Mouse (Mus musculus): ENCODE results near the gene Zdhhc21.

Zdhhc21 gene

DNA sequence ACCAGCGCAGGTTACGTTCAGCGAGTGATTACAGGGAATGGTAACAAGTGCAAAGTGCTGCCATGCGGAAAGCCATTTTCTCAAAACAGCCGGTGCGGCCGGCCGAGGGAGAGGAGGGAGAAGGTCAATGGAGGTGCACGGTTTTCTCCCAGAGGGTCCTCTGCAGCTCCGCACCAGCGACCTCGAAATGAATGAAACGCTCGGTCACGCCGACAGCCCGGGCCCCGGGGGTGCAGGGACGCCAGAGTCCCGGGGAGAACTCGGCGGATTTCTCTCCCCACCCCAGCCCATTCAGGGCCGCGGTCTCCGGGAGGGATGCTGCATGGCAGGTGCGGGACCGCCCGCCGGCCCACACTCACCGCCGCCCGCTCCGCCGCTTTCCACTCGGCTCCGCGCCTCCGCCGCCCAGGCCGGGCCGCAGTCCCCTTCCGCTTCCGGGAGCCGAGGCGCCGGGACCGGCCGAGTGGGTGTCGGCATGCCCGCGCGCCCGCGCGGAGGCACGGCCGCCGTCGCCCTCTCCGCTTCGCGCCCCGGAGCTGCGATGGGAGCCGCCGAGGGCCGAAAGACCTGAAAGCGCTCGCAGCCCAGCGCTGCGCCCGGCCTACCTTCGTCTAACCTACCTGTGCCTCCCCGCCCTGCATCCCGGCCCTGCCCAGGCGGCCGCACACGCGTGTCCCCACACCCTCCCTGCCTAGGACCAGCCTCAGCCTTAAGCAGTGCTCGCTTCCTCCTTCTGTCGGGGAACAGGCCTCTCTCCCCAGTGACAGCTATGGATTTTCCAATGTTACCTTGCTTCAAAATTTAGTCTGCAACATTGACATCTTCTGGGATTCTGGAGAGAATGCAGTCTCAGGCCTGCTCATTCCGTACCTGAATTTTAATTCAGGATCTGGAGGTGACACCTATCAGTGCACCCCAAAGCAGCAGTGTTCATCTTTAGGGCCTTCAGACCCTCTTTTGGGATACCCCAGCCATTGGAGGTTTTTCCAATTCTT, at the start of gene Zdhhc21:
Gene Zdhhc21, minus strand, starts transcription at position 828 of the 995 bp plus-strand sequence.
- DNase-seq (ENCODE audit: extremely low spot score, low read depth, low spot score) = no peak

DNA sequence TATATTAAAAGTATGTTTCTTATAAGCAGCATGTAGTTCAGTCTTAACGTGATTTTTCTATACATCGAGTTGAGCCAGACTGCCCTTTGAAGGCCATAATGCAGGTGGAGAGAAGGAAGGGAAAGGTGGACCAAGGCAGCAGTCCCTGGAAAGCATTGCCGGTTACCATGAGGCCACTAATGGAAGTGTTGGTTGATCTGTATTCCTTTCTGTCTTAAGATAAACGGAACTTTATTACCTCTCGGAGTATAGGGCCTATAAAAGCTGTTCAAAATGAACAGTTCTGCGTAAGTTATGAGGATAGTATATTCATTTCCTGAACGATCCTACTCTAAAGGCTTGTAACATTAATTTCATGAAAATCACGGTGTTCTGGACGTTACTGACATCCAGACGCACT, 35.5 kb upstream of the Zdhhc21 start:
- DNase-seq (ENCODE audit: extremely low spot score, low read depth, low spot score) = no peak

DNA sequence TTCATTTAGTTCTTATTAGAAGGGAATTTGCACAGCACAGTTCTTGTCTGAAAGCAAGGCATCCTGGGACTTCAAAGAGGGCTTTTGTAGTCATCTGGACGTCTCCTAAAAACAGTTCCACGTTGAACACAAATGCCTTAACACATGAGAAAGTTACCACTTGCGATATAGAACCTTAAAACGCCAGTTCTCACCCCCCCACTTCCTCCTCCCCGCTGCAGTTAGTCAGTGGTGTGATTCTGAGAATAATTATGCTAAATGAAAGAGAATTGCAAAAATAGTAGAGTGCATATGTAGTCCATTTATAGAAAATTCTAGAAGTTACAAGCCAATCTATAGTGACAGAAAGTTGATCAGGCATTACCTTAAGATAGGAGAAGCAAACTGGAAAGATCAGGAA, 32.5 kb upstream of the Zdhhc21 start:
- DNase-seq (ENCODE audit: extremely low spot score, low read depth, low spot score) = no peak

DNA sequence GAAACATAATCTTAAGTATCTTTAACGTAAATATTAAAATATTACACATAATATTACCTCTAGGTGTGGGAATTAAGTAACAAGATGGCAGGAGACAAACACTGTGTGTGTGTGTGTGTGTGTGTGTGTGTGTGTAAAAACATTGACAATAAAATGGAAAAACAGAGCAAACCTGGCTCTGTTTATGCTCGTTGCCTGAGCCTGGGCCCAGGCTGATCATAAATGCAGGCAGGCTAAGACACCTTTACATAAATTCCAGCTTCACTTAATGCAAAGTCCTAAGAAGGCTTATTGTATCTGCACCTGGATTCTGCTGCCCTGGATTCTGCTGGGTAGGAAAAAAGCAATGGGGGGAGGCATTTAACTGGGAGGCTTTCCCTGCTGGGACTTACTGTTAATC, 31.8 kb upstream of the Zdhhc21 start:
- no peak for DNase-seq (ENCODE audit: extremely low spot score, low read depth, low spot score)

DNA sequence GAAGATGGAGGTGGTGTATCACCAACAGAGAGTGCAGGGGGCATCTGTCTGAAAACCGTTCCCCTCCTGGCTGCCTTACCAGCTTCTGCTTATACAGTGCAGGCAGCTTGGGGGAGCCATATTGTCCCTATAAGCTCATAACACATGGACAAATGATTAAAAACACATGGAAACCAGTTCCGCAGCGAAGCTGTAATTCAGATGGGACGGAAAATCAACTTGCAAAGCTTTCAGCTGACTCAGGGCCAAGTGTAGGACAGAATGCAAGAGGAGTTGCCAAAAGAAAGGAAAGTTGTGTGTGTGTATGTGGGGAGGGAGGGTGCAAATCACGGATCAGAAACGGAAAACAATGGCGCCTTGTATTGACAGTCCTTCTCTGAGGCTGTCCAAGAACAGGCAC, 31.3 kb upstream of the Zdhhc21 start:
- DNase-seq (ENCODE audit: extremely low spot score, low read depth, low spot score) = peak; percentile 69

DNA sequence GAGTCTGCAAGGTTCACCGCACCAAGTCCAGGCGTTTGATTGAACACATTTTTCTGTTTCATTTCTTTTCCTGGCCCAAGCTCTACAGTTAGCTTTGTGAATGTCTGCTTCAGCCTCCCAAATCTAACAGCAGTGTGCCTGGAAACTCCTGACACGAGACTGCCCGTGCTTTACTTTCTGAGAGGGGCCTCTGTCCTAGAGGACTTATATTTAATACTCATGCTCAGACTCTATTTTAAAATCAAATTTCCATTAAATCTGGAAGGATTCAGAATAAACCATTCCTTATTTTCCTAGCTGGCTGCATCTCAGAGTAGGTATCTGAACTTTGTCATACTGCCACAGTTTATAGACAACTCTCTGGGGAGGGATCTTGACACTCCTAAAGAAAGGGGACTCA, 30.8 kb upstream of the Zdhhc21 start:
- no peak for DNase-seq (ENCODE audit: extremely low spot score, low read depth, low spot score)

DNA sequence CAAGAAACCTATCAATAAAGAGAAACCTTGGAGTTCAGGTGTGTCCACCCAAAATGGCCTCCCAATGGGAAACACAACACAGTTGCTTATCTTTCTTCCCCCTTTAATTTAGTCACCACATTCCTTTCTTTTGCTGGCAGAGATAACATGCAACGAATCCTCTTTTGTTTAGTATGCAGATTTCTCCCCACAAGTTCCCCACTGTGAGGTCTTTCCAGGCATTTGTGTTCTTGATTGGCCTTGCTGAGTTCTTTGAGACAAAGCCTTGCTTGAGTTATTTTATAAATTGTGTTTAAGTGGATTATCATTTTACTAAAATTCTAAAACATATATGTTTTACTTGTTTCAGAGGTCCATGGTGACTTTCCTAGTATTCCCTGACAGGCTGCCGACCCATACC, 26.4 kb upstream of the Zdhhc21 start:
- DNase-seq (ENCODE audit: extremely low spot score, low read depth, low spot score) = no peak

DNA sequence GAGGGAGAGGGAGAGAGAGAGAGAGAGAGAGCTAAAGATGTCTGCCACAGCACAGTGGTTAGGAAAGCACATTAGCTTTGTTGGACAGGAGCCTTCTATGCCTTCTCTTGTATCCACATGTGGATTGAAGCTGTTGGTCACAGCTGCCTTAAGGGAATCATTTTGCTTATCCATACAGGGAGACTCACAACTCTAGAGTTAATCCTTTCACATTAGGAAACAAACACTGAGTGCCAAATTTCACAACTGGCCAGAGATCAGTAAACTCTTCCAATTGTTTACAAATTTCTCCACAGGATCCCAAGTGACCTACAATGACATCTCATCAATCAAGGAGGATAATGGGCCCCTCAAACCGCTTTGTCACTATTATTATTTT, 25.8 kb upstream of the Zdhhc21 start:
- DNase-seq (ENCODE audit: extremely low spot score, low read depth, low spot score) = no peak

DNA sequence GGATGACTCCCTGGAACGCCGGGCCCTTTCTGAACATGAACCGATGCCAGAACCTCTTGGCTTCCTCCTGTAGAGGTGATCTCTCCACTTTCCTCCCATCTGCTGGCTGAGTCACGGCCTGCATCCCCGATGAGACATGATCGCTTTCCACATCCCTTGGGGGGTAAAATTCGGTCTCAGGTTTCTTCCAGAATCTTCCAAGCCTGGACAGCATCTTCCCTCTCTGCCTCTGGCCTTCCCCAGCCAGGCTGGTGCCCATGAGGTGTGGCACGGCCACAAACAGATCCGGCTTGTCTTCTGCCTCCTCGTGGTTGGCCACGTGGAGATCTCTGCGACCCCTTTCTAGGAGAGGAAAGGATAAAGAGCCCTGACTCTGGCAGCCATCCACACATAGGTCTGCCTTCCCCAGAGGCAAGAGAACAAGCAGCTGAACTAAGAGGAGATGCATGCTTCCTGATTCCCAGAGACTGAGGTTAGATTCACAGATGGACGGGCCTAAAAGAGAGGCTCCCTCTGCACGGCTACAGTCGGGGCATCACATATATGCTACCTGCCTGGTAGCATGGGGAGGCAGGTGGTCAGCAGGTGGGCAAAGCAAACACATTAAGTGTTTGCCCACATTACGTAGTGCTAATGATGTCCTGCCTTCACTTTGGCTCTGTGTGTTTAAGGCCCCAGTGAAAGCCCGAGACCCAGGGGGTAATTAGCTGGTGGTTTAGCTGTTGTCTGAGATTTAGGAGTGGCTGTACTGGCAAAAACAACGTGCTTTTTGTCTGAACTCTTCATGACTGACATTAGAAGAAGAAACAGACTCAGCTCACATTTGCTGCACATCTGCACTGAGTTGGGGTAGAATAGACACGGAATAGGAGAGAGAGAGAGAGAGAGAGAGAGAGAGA, 25.1 kb upstream of the Zdhhc21 start, which contains the start of gene Cer1:
Gene Cer1, minus strand, starts transcription at position 513 of the 899 bp plus-strand sequence.
- DNase-seq (ENCODE audit: extremely low spot score, low read depth, low spot score) = no peak

DNA sequence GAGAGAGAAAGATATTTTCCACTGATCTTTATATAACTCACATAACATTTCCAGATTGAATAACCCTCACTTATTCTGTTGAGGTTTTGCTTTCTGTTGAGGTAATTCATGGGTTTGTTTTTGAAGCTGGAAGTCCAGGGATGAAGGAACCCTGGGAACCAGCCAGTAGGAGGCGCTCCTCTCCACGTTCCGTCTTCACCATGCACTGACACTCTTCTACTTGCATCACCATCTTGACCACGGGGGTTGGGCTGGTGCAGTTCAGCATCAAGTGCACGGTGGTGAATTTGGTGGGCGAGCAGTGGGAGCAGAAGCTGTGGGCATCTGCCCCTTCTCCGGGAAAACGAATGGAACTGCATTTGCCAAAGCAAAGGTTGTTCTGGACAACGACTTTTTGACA, 22.7 kb upstream of the Zdhhc21 start:
- DNase-seq (ENCODE audit: extremely low spot score, low read depth, low spot score) = no peak

DNA sequence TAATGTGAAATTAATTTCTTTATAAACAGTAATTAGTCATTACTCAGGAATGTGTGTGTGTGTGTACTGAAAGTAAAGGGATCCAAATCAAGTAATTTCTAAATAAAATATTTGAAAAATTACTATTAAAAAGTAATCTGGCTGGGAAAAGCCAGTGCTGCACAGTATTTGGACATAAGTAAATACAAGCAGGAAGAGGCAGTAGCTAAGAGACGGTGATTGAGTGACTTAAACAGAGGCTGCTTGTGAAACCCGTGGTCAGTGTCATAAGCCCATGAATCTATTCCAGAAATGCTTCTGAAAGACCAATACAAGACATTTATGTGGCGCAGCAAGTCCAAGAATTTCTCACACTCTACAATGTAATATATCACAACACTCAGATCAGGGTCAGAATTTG, 21.6 kb upstream of the Zdhhc21 start:
- no peak for DNase-seq (ENCODE audit: extremely low spot score, low read depth, low spot score)

DNA sequence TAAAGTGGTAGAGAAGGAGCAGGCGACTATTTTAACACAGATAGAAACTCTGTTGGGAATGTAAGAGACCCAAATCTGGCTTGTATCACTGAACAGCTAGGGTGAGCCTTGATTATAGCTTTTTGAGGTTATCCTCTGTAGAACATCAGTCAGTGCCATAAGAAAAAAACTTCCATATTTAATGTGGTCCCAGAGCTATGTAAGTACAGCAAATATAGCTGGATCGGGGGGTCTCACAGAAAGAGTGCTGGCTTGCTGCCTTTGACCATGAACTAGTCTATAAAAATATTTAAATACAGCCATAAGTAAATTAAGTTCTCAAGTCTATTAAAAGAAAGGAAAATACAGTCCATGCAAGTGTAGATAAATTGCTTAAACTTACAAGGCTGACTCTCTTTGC, 20.5 kb upstream of the Zdhhc21 start:
- DNase-seq (ENCODE audit: extremely low spot score, low read depth, low spot score) = no peak

DNA sequence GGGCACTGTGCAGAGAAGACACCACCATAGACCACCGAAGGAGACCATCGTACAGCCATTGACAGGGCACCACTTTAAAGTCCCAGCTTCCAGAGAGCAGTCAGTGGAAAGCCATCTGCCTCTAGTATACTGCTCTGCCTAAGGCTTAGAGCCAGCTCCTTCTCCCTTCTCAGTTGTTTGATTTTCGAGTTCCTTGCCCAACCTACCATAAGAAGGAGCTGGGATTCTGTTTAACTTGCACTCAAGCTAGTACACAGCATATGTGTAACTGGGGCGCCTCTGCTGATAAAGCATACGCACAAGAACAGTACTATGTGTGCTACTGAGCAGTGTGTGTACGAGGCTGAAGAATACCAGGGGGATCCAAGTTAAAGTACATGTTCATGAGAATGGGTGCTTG, 19.4 kb upstream of the Zdhhc21 start:
- DNase-seq (ENCODE audit: extremely low spot score, low read depth, low spot score) = no peak

DNA sequence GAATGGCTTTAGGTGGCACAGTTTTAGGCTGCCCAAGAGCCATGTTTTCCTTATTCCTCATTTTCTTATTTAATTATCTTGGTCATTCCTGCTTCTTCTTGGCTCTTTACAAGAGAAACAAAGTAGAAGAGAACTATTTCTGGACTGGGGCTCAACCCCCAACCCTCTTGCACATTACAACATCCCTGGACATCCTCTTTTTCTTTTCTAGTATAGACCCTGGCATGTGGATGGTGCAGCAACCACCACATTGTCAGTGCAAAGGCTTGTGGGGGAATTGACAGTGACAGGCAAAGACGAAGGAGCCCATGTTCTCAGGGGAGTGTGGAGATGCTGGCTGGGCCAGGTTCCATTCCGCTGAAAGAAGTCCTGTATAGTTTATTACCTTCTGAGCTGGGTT, 16.9 kb upstream of the Zdhhc21 start:
- DNase-seq (ENCODE audit: extremely low spot score, low read depth, low spot score) = no peak

DNA sequence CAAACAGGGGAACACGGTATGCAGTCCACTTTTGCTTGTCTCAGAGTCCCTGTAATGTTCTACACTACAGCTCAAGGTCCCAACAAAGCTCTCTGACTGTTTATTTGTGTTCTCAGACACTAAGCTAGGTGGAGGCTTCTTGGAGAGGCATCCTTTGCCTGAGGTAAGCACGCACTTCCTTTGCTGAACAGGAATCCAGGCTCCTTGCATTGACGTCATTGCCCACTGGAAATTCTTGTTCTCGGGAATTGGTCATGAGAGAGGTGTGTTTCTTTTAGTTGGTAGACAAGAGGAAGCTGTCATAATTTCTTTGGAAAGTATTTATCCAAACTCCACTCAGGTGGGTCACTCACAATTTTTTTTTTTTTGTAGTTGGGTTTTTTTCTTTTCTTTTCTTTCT, 15.8 kb upstream of the Zdhhc21 start:
- DNase-seq (ENCODE audit: extremely low spot score, low read depth, low spot score) = no peak

DNA sequence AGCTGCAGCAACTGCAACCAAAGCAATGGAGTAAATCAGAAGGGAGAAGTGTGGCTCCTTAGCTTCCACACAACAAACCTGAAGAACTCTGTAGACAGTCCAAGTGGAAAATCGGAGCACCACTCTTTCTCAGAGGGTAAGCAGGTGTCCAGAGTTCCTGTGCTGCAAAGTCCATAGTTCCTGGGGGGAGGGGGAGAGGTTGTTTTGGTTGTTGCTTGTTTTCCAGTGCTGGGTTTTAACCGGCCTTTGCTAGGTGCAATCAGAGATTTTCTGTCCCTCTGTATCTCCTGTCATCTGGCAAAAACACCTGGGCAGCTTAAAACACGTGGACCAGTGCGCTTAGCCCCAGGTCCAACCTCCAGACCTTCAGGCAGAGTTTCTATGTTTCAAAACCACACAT, 15.0 kb upstream of the Zdhhc21 start:
- no peak for DNase-seq (ENCODE audit: extremely low spot score, low read depth, low spot score)

DNA sequence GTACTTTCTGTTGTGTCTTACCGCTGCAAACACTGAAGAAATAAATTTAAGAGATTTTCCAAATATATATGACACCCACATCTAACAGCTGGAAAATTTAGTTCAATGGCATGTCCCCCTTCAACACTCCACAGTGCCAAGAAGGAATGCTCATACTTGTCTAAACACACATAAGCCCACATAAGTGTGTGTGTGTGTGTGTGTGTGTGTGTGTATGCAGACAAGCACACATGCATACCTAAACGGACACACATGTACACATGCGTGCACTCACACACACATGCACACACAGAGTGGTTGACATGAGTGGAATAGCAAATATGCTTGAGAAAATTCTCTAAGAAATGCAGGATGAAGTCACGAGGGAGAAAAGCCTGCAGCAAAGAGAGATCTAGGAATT, 12.8 kb upstream of the Zdhhc21 start:
- no peak for DNase-seq (ENCODE audit: extremely low spot score, low read depth, low spot score)

DNA sequence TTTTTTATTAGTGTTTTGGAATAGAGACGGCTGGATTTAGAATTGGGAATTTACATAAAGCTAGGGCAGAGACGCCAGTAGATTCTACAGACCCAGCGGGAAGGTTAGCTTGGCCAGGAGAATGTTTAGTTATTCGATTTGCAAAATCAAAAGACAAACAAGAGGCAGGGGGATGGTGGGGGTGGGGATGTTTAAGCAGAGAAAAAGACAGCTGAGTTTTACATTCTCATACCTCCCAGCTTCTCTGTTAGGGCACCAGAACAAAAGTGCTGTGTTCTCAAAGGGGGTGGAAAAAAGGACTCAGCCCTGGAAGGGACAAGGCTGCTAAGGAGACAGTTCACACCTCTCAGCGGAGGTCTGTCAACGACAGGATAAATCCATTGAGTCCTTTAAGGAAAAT, 12.4 kb upstream of the Zdhhc21 start:
- no peak for DNase-seq (ENCODE audit: extremely low spot score, low read depth, low spot score)

DNA sequence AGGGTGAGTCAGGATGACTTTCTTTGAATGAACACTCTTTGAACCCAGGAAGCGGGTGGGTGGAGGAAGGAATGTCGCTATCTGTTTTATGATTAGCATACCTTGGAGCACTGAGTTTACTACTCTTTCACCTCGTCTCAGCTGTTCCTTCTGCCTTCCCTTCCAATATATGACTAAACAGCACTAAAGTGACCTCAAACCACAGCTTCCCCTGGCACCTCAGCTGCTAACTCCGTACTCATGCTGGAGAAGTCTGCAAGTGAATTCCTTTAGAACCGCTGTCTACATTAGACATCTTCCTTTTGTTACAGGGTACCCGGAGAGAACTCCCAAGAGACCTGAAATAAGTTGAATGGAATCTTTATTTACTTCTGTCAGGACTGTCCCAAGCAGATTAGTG, 11.2 kb upstream of the Zdhhc21 start:
- no peak for DNase-seq (ENCODE audit: extremely low spot score, low read depth, low spot score)

DNA sequence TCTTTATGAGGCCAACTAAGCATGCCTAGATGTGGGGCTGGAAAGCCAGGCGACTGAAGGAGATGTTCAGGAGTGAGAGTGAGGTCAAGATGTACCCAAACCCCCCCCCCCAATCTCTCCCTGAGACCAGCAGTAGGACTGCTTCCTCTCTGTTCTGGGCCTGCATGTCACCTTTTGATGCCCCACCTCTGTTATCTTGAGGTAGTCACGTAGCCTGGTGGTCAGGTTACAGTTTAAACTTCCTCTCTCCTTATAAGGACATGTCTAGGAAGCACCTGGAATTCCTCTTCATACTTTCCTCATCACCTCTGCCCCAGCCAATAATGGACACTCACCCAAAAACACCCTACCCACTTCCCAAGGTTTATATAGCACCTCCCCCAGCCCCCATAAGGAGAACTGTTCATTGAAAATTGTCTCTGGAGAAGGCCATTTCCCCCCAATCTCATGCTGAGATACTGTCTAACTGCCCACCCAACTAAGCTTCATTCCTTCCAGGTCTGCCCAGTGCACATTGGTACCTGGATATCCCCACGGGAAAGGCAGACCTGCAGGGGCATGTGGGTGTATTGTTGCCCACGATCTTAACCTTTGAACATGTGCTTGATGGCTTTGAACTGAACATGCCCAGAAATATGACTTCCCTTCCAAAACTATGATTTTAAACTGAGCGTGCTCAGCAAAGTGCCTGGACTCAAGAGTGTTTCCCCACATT, 8.1 kb upstream of the Zdhhc21 start:
- no peak for DNase-seq (ENCODE audit: extremely low spot score, low read depth, low spot score)

DNA sequence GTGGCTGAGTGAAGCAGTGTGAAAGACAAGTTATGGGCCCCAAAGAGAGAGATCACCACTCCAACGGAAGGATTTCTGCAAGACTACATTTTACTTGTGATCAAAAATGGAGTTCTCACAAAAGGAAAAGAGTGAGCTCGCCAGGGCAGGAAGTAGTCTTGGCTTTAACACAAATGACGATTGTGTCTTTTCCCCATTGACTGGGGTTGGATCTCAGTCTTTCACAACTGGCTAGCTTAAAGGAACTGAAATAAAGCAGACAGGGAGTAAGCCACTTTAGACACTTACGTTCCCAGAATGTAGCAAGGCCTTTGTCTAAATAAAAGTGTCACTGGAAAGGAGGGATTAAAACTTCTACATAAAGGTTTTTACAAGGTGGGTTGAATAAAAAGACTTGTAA, 7.4 kb upstream of the Zdhhc21 start:
- DNase-seq (ENCODE audit: extremely low spot score, low read depth, low spot score) = no peak
